Mouse (Mus musculus): ENCODE measurements around the gene Fbxo9. TPM values are rescaled to one million over a fixed set of nuclear protein-coding genes. Genes with fewer than 3 reads are reported as not detected.

Fbxo9 gene
- polyA plus RNA-seq, 1 experiment from 2014 or later: 53.7 TPM

GRCm38 (mm10) chr9:78053821-78054220 is 55.0 kb downstream of the Fbxo9 start:
- no peak for ATAC-seq (ENCODE audit: low FRiP score)
- Histone ChIP-seq H3K36me3 (no peaks in the 10 kb centered on the region), H3K4me1 (replicated peaks) (no peaks in the 10 kb centered on the region), H3K9ac (no peak overlapping the region), H3K27me3 (no peaks in the 10 kb centered on the region), H3K4me2 (no peak overlapping the region), H3K9me3 (no peaks in the 10 kb centered on the region), H3K27ac (no peak overlapping the region), H3K4me3 (no peak overlapping the region)
- 74% methylated on average over 8 of the region's 8 CpGs for WGBS

- no peak for ATAC-seq (ENCODE audit: low FRiP score)
- Histone ChIP-seq H3K4me3 (no peak within 1 kb of the TSS), H3K4me2 (no peak within 1 kb of the TSS)
Observed at GRCm38 (mm10) chr9:78051677-78052076, 57.2 kb downstream of the Fbxo9 start, which contains the start of gene Gcm1. Gene Gcm1 (plus strand): TSS chr9:78051924.

GRCm38 (mm10) chr9:78050452-78050970 is 58.4 kb downstream of the Fbxo9 start:
- H3K4me1 ChIP-seq (replicated peaks): no peaks in the 10 kb centered on the region
- WGBS: 55% methylated on average over 5 of the region's 5 CpGs
- ATAC-seq (ENCODE audit: low FRiP score): no peak
- H3K36me3 ChIP-seq: no peaks in the 10 kb centered on the region
- H3K9me3 ChIP-seq: no peaks in the 10 kb centered on the region
- no peak overlapping the region for H3K4me2 ChIP-seq
- no peak overlapping the region for H3K27ac ChIP-seq
- H3K27me3 ChIP-seq: no peaks in the 10 kb centered on the region
- H3K9ac ChIP-seq: no peak overlapping the region
- no peak overlapping the region for H3K4me3 ChIP-seq

More at GRCm38 (mm10) chr9:78051677-78052076, 57.2 kb downstream of the Fbxo9 start, which contains the start of gene Gcm1:
- WGBS: 61% methylated on average over 3 of the region's 3 CpGs
- no peak within 1 kb of the TSS for H3K27ac ChIP-seq
- no peak within 1 kb of the TSS for H3K9ac ChIP-seq
- H3K9me3 ChIP-seq: no peaks in the 10 kb centered on the region
- no peaks in the 10 kb centered on the region for H3K27me3 ChIP-seq
- H3K36me3 ChIP-seq: no peaks in the 10 kb centered on the region
- no peaks in the 10 kb centered on the region for H3K4me1 ChIP-seq (replicated peaks)

GRCm38 (mm10) chr9:78046755-78047154 is 62.1 kb downstream of the Fbxo9 start:
- no peaks in the 10 kb centered on the region for H3K36me3 ChIP-seq
- no peaks in the 10 kb centered on the region for H3K27me3 ChIP-seq
- no peak overlapping the region for H3K27ac ChIP-seq
- no peaks in the 10 kb centered on the region for H3K4me1 ChIP-seq (replicated peaks)
- no peak for ATAC-seq (ENCODE audit: low FRiP score)
- H3K9ac ChIP-seq: no peak overlapping the region
- H3K4me2 ChIP-seq: no peak overlapping the region
- no peaks in the 10 kb centered on the region for H3K9me3 ChIP-seq
- no peak overlapping the region for H3K4me3 ChIP-seq
- WGBS: 59% methylated on average over 20 of the region's 20 CpGs

GRCm38 (mm10) chr9:78045171-78045570 is 63.7 kb downstream of the Fbxo9 start:
- no peaks in the 10 kb centered on the region for H3K27me3 ChIP-seq
- no peak overlapping the region for H3K9ac ChIP-seq
- no peak overlapping the region for H3K4me2 ChIP-seq
- H3K4me1 ChIP-seq (replicated peaks): no peaks in the 10 kb centered on the region
- H3K27ac ChIP-seq: no peak overlapping the region
- H3K9me3 ChIP-seq: no peaks in the 10 kb centered on the region
- no peaks in the 10 kb centered on the region for H3K36me3 ChIP-seq
- ATAC-seq (ENCODE audit: low FRiP score): no peak
- 72% methylated on average over 6 of the region's 6 CpGs for WGBS
- no peak overlapping the region for H3K4me3 ChIP-seq

- no peaks in the 10 kb centered on the region for H3K9me3 ChIP-seq
- H3K4me1 ChIP-seq (replicated peaks): no peaks in the 10 kb centered on the region
- H3K27me3 ChIP-seq: no peaks in the 10 kb centered on the region
- H3K9ac ChIP-seq: no peak overlapping the region
- no peak overlapping the region for H3K4me2 ChIP-seq
- peak; percentile 65 for ATAC-seq (ENCODE audit: low FRiP score)
- no peaks in the 10 kb centered on the region for H3K36me3 ChIP-seq
- H3K4me3 ChIP-seq: no peak overlapping the region
- WGBS: 39% methylated on average over 18 of the region's 18 CpGs
- H3K27ac ChIP-seq: no peak overlapping the region
Observed at GRCm38 (mm10) chr9:78038755-78039489, 69.9 kb downstream of the Fbxo9 start.

GRCm38 (mm10) chr9:78035831-78036230 is 73.0 kb downstream of the Fbxo9 start:
- H3K36me3 ChIP-seq: no peaks in the 10 kb centered on the region
- WGBS: 88% methylated on average over 8 of the region's 8 CpGs
- H3K27ac ChIP-seq: no peak overlapping the region
- H3K4me2 ChIP-seq: no peak overlapping the region
- no peak overlapping the region for H3K9ac ChIP-seq
- H3K9me3 ChIP-seq: no peaks in the 10 kb centered on the region
- no peak for ATAC-seq (ENCODE audit: low FRiP score)
- no peak overlapping the region for H3K4me3 ChIP-seq
- H3K27me3 ChIP-seq: no peaks in the 10 kb centered on the region
- no peaks in the 10 kb centered on the region for H3K4me1 ChIP-seq (replicated peaks)

GRCm38 (mm10) chr9:78035296-78035695 is 73.6 kb downstream of the Fbxo9 start:
- Histone ChIP-seq H3K9ac (no peak overlapping the region), H3K9me3 (no peaks in the 10 kb centered on the region), H3K36me3 (no peaks in the 10 kb centered on the region), H3K4me1 (replicated peaks) (no peaks in the 10 kb centered on the region), H3K4me3 (no peak overlapping the region), H3K4me2 (no peak overlapping the region), H3K27me3 (no peaks in the 10 kb centered on the region), H3K27ac (no peak overlapping the region)
- WGBS: 77% methylated on average over 5 of the region's 5 CpGs
- ATAC-seq (ENCODE audit: low FRiP score): no peak

GRCm38 (mm10) chr9:78032930-78033329 is 75.9 kb downstream of the Fbxo9 start:
- H3K9ac ChIP-seq: no peak overlapping the region
- H3K9me3 ChIP-seq: no peaks in the 10 kb centered on the region
- WGBS: 90% methylated on average over 4 of the region's 4 CpGs
- H3K36me3 ChIP-seq: no peaks in the 10 kb centered on the region
- no peak overlapping the region for H3K27ac ChIP-seq
- no peaks in the 10 kb centered on the region for H3K27me3 ChIP-seq
- ATAC-seq (ENCODE audit: low FRiP score): no peak
- no peak overlapping the region for H3K4me2 ChIP-seq
- H3K4me1 ChIP-seq (replicated peaks): no peaks in the 10 kb centered on the region
- no peak overlapping the region for H3K4me3 ChIP-seq

Other genes starting within 250 kb of the Fbxo9 start
- 56.6 and 58.5 TPM in 2 replicates for gene Elovl5, start 191.7 kb downstream of the Fbxo9 start, polyA plus RNA-seq (2015; fragmentation: Nextera tagmentation; extraction: Ambion mirVana)
- gene Gcm1, start 57.1 kb downstream of the Fbxo9 start, polyA plus RNA-seq (2015; fragmentation: Nextera tagmentation; extraction: Ambion mirVana): not detected in 2 replicates
- 37.1 and 41.6 TPM in 2 replicates for gene Ick, start 127 bp upstream of the Fbxo9 start, polyA plus RNA-seq (2015; fragmentation: Nextera tagmentation; extraction: Ambion mirVana)
- gene Gsta4, start 73.7 kb upstream of the Fbxo9 start, polyA plus RNA-seq (2015; fragmentation: Nextera tagmentation; extraction: Ambion mirVana): 27.5 and 34.4 TPM in 2 replicates
- gene Gsta1, start 121.6 kb upstream of the Fbxo9 start, polyA plus RNA-seq (2015; fragmentation: Nextera tagmentation; extraction: Ambion mirVana): not detected in 2 replicates
- not detected in 2 replicates for gene Gm3776, start 148.1 kb upstream of the Fbxo9 start, polyA plus RNA-seq (2015; fragmentation: Nextera tagmentation; extraction: Ambion mirVana)
- gene Gm10639, start 180.9 kb upstream of the Fbxo9 start, polyA plus RNA-seq (2015; fragmentation: Nextera tagmentation; extraction: Ambion mirVana): not detected in 2 replicates
- not detected in 2 replicates for gene Omt2a, start 205.7 kb upstream of the Fbxo9 start, polyA plus RNA-seq (2015; fragmentation: Nextera tagmentation; extraction: Ambion mirVana)
- gene Omt2b, start 218.5 kb upstream of the Fbxo9 start, polyA plus RNA-seq (2015; fragmentation: Nextera tagmentation; extraction: Ambion mirVana): not detected in 2 replicates
- not detected in 2 replicates for gene Gsta2, start 246.7 kb upstream of the Fbxo9 start, polyA plus RNA-seq (2015; fragmentation: Nextera tagmentation; extraction: Ambion mirVana)

Measured in hindbrain, embryonic 13.5 days (tissue).